Mouse (Mus musculus) liver, embryonic 14.5 days (tissue): ENCODE measurements around the gene Gm45713. TPM values are rescaled to one million over a fixed set of nuclear protein-coding genes. Genes with fewer than 3 reads are reported as not detected.
A peak's percentile ranks its signal among the peaks of the same experiment; 100 is the strongest.

Experiments used
- ATAC-seq: fragments of 200-750 bp; cut with Nextera tagmentation; 2 replicates; pipeline ENCODE4 v1.8.0; 2017; ENCODE audit warnings: moderate number of reproducible peaks, mild to moderate bottlenecking, moderate library complexity; ENCODE audit not compliant: insufficient read depth
- DNase-seq, 3 experiments: peaks; one replicate each; pipeline ENCODE4 v3.0.0-alpha.2; 2012 to 2013; ENCODE audit warnings: low read depth in 3 of 3, low spot score in 3 of 3
- H3K27ac ChIP-seq: fragments of 300-500 bp; sonication (generic); 2 replicates; pipeline ENCODE4 v1.5.1; 2014; ENCODE audit warnings: moderate library complexity, mild to moderate bottlenecking, control low read depth, inconsistent platforms
- H3K27me3 ChIP-seq: fragments of 300-500 bp; sonication (generic); 2 replicates; pipeline ENCODE4 v1.6.1; 2014; ENCODE audit warnings: mild to moderate bottlenecking, low read length, moderate library complexity; ENCODE audit not compliant: control insufficient read depth, insufficient read depth
- H3K36me3 ChIP-seq: fragments of 300-500 bp; sonication (generic); replicated peaks from 2 replicates; pipeline ENCODE4 v1.6.1; 2014; ENCODE audit warnings: low read depth; ENCODE audit not compliant: control insufficient read depth, insufficient read depth
- H3K4me1 ChIP-seq, 2 experiments: fragments of 200-500 bp in 1 of 2; fragments of 300-500 bp in 1 of 2; sonication (generic) in 1 of 2; replicated peaks; 2 replicates each; pipeline ENCODE4 v1.6.1; 2012 to 2014; ENCODE audit warnings: antibody characterized with exemption in 1 of 2, inconsistent platforms in 1 of 2, low read length in 1 of 2; ENCODE audit not compliant: control insufficient read depth in 2 of 2, insufficient read depth in 2 of 2
- H3K4me2 ChIP-seq: fragments of 300-500 bp; sonication (generic); 2 replicates; pipeline ENCODE4 v1.6.1; 2014; ENCODE audit warnings: low read depth, mild to moderate bottlenecking, control low read depth, moderate library complexity
- H3K4me3 ChIP-seq, 2 experiments: fragments of 200-500 bp in 1 of 2; fragments of 300-500 bp in 1 of 2; sonication (generic) in 1 of 2; 2 replicates each; pipeline ENCODE4 v1.5.1; 2012 to 2014; ENCODE audit warnings: low read depth in 2 of 2, low read length in 2 of 2, mild to moderate bottlenecking in 2 of 2, control low read depth in 1 of 2, inconsistent platforms in 1 of 2, moderate library complexity in 1 of 2; ENCODE audit not compliant: insufficient read depth in 1 of 2
- H3K9ac ChIP-seq: fragments of 300-500 bp; sonication (generic); replicated peaks from 2 replicates; pipeline ENCODE4 v1.6.1; 2014; ENCODE audit warnings: mild to moderate bottlenecking, control low read depth, moderate library complexity
- H3K9me3 ChIP-seq: fragments of 300-500 bp; sonication (generic); 2 replicates; pipeline ENCODE4 v1.6.1; 2016; ENCODE audit warnings: low read length, mixed read lengths; ENCODE audit not compliant: control insufficient read depth
- CTCF ChIP-seq: IDR thresholded peaks from 2 replicates; pipeline ENCODE4 v1.5.1; 2016; ENCODE audit warnings: antibody characterized with exemption, low read depth, control low read depth
- EP300 ChIP-seq: IDR thresholded peaks from 2 replicates; pipeline ENCODE4 v1.6.1; 2016; ENCODE audit warnings: antibody characterized with exemption, low read depth
- WGBS: fragments of 180-500 bp; shearing (Covaris S2); extraction: QIAGEN DNeasy Blood & Tissue Kit; methylation state at CpG from one replicate; pipeline ENCODE4 v1.1.7; 2014; ENCODE audit not compliant: insufficient replicate concordance; 5-methylcytosine and 5-hydroxymethylcytosine counted together
- polyA plus RNA-seq, 2 experiments: library from polyadenylated mRNA; depleted of rRNA in 1 of 2; stranded (reverse) in 1 of 2; unstranded in 1 of 2; fragments of >200 nt; fragmentation: Nextera tagmentation in 1 of 2; extraction: Ambion mirVana in 1 of 2; gene quantifications; 2 replicates each; pipeline versions ENCODE4 v1.2.1 to v1.2.3; 2012 to 2014

The Gm45713 gene
- polyA plus RNA-seq, 2 experiments = 0.63 TPM; not detected in 1

DNA sequence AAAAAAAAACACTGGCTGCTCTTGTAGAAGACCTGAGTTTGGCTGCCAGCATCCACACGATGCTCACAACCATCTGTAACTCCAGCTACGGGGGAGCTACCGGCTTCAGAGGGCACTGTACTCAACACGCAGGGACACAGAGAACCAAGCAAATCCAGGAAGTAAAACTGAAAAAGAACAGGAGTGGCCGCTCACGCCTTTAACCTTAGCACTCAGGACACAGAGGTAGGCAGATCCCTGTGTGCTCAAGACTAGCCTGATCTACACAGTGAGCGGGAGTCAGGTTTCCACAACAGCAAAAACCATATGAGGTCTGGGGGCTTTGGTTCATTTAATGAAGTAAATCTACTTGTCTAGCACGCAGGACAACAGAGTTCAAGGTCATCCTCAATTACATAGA, 30.5 kb downstream of the Gm45713 start:
- H3K4me2 ChIP-seq = no peak overlapping the region
- 60% methylated on average over 8 of the region's 8 CpGs for WGBS
- ATAC-seq (no peak), DNase-seq (no peak)
- H3K27me3 ChIP-seq = no peaks in the 10 kb centered on the region
- no peaks in the 10 kb centered on the region for H3K36me3 ChIP-seq
- no peak overlapping the region for H3K9ac ChIP-seq
- no peak overlapping the region for H3K4me3 ChIP-seq
- no peaks in the 10 kb centered on the region for H3K9me3 ChIP-seq
- H3K27ac ChIP-seq = no peak overlapping the region
- peaks cover 0 to 5% of the 10 kb centered on the region in 2 experiments; a peak in 2 of 4 replicates for H3K4me1 ChIP-seq
- TF ChIP-seq CTCF (no peak), EP300 (no peak)

- Histone ChIP-seq H3K36me3 (no peaks in the 10 kb centered on the region), H3K27me3 (no peaks in the 10 kb centered on the region), H3K4me1 (peaks cover 0 to 5% of the 10 kb centered on the region in 2 experiments; a peak in 2 of 4 replicates), H3K4me3 (no peak overlapping the region), H3K9ac (no peak overlapping the region), H3K27ac (no peak overlapping the region), H3K9me3 (no peaks in the 10 kb centered on the region), H3K4me2 (no peak overlapping the region)
- DNase-seq = no peak
- WGBS = 60% methylated on average over 5 of the region's 5 CpGs
- ATAC-seq = no peak
- TF ChIP-seq CTCF (no peak), EP300 (no peak)
These were observed 31.1 kb downstream of the Gm45713 start for GRCm38 (mm10) chr7:45104941-45105340.

- no peak within 1 kb of the TSS for H3K9ac ChIP-seq
- H3K9me3 ChIP-seq = no peaks in the 10 kb centered on the region
- TF ChIP-seq CTCF = no peak
- TF ChIP-seq EP300 = no peak
- WGBS = 39% methylated on average over 7 of the region's 7 CpGs
- H3K4me1 ChIP-seq = peaks cover 0 to 5% of the 10 kb centered on the region in 2 experiments; a peak in 2 of 4 replicates
- H3K4me2 ChIP-seq = peak within 1 kb of the TSS; percentile 53
- no peaks in the 10 kb centered on the region for H3K27me3 ChIP-seq
- no peaks in the 10 kb centered on the region for H3K36me3 ChIP-seq
- no peak within 1 kb of the TSS for H3K27ac ChIP-seq
- H3K4me3 ChIP-seq = peak within 1 kb of the TSS; percentile 30 to 34
- DNase-seq = no peak
- ATAC-seq = peak; percentile 77
These were observed 32.3 kb downstream of the Gm45713 start, which contains the start of gene Fcgrt for GRCm38 (mm10) chr7:45103652-45104180. Gene Fcgrt (minus strand): TSS chr7:45103851.

GRCm38 (mm10) chr7:45102940-45103585, 33.0 kb downstream of the Gm45713 start:
- WGBS = 62% methylated on average over 9 of the region's 9 CpGs
- Histone ChIP-seq H3K27ac (no peak overlapping the region), H3K4me2 (peak overlapping the region; percentile 53), H3K4me1 (peaks cover 0 to 5% of the 10 kb centered on the region in 2 experiments; a peak in 2 of 4 replicates), H3K36me3 (no peaks in the 10 kb centered on the region), H3K27me3 (no peaks in the 10 kb centered on the region), H3K9ac (no peak overlapping the region), H3K4me3 (peak overlapping the region; percentile 30 to 34), H3K9me3 (no peaks in the 10 kb centered on the region)
- no peak for DNase-seq
- ATAC-seq = no peak; the same call in 1 of the 2 replicates
- no peak for TF ChIP-seq CTCF

- Histone ChIP-seq H3K9ac (no peak overlapping the region), H3K27me3 (no peaks in the 10 kb centered on the region), H3K4me1 (peaks cover 0 to 5% of the 10 kb centered on the region in 2 experiments; a peak in 2 of 4 replicates), H3K4me3 (peak overlapping the region; percentile 1 to 34; a peak in 2 of 4 replicates), H3K4me2 (peak overlapping the region; percentile 53), H3K27ac (no peak overlapping the region), H3K36me3 (no peaks in the 10 kb centered on the region), H3K9me3 (no peaks in the 10 kb centered on the region)
- ATAC-seq = no peak
- DNase-seq = no peak
- 41% methylated on average over 11 of the region's 11 CpGs for WGBS
- no peak for TF ChIP-seq EP300
- no peak for TF ChIP-seq CTCF
These were observed 33.6 kb downstream of the Gm45713 start for GRCm38 (mm10) chr7:45102441-45102840.
